Mouse (Mus musculus) intestine, embryonic 16.5 days (tissue): ENCODE results near the gene Tub. TPM values are rescaled to one million over a fixed set of nuclear protein-coding genes. Genes with fewer than 3 reads are reported as not detected.

Experiments
- ATAC-seq: fragments of 200-750 bp; cut with Nextera tagmentation; 2 replicates; pipeline ENCODE4 v1.8.0; 2017; ENCODE audit warnings: moderate TSS enrichment, moderate library complexity
- H3K27ac ChIP-seq: fragments of 300-500 bp; sonication (generic); 2 replicates; pipeline ENCODE4 v1.5.1; 2014; ENCODE audit warnings: mild to moderate bottlenecking, low read length
- H3K27me3 ChIP-seq: fragments of 300-500 bp; sonication (generic); replicated peaks from 2 replicates; pipeline ENCODE4 v1.6.1; 2014; ENCODE audit warnings: low read length, control low read depth, mixed read lengths; ENCODE audit not compliant: control insufficient read depth, insufficient read depth
- H3K36me3 ChIP-seq: fragments of 300-500 bp; sonication (generic); 2 replicates; pipeline ENCODE4 v1.6.1; 2014; ENCODE audit warnings: low read length, control low read depth; ENCODE audit not compliant: control insufficient read depth, insufficient read depth
- H3K4me1 ChIP-seq: fragments of 300-500 bp; sonication (generic); 2 replicates; pipeline ENCODE4 v1.6.1; 2014; ENCODE audit warnings: low read length, control low read depth, mixed read lengths; ENCODE audit not compliant: control insufficient read depth, insufficient read depth
- H3K4me2 ChIP-seq: fragments of 300-500 bp; sonication (generic); 2 replicates; pipeline ENCODE4 v1.6.1; 2014; ENCODE audit warnings: low read depth, low read length, control low read depth
- H3K4me3 ChIP-seq: fragments of 300-500 bp; sonication (generic); 2 replicates; pipeline ENCODE4 v1.5.1; 2014; ENCODE audit warnings: mild to moderate bottlenecking, low read length
- H3K9ac ChIP-seq: fragments of 300-500 bp; sonication (generic); 2 replicates; pipeline ENCODE4 v1.6.1; 2014; ENCODE audit warnings: low read depth, low read length
- H3K9me3 ChIP-seq: fragments of 300-500 bp; sonication (generic); 2 replicates; pipeline ENCODE4 v1.6.1; 2016; ENCODE audit warnings: low read length, control low read depth; ENCODE audit not compliant: control insufficient read depth
- WGBS: fragments of 180-500 bp; shearing (Covaris S2); extraction: QIAGEN DNeasy Blood & Tissue Kit; methylation state at CpG from one replicate; pipeline ENCODE4 v1.1.7; 2014; 5-methylcytosine and 5-hydroxymethylcytosine counted together
- polyA plus RNA-seq: library from polyadenylated mRNA; unstranded; fragments of >200 nt; fragmentation: Nextera tagmentation; extraction: Ambion mirVana; gene quantifications from 2 replicates; pipeline ENCODE4 v1.2.1, GENCODE M21; 2015

The Tub gene
- polyA plus RNA-seq, 1 experiment from 2014 or later, result 1.9 TPM

DNA sequence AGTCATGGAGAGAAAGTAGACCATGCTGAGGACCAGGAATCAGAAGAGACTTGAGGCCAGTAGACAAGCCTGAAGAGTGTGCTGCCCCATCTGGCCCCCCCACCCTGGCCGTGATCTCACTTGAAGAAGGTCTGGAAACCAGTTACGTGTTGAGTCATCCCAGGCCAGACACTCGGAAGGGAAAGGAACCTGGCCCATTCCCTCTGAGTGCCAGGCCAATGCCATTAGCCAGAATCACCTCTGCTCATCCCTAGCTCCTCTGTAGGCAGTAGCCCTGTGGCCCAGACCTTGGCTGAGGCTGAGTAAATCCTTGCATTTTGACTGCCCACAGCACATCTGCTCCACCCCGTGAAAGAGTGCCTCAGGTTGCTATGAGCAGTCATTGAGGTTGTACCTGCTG is 51.8 kb downstream of the Tub start:
- Histone ChIP-seq H3K9ac (no peak overlapping the region), H3K4me3 (no peak overlapping the region), H3K9me3 (no peaks in the 10 kb centered on the region), H3K4me1 (no peaks in the 10 kb centered on the region), H3K27me3 (no peaks in the 10 kb centered on the region), H3K27ac (no peak overlapping the region), H3K4me2 (no peak overlapping the region), H3K36me3 (no peaks in the 10 kb centered on the region)
- no peak for ATAC-seq
- WGBS, result 84% methylated on average over 4 of the region's 4 CpGs

- Histone ChIP-seq H3K27me3 (no peaks in the 10 kb centered on the region), H3K27ac (no peak overlapping the region), H3K4me1 (no peaks in the 10 kb centered on the region), H3K36me3 (no peaks in the 10 kb centered on the region), H3K9ac (no peak overlapping the region), H3K9me3 (no peaks in the 10 kb centered on the region), H3K4me2 (no peak overlapping the region), H3K4me3 (no peak overlapping the region)
- 24% methylated on average over 3 of the region's 3 CpGs for WGBS
- no peak for ATAC-seq
Observed at GRCm38 (mm10) chr7:109003653-109004052, 53.5 kb downstream of the Tub start.

- H3K36me3 ChIP-seq, result no peaks in the 10 kb centered on the region
- no peak overlapping the region for H3K4me2 ChIP-seq
- H3K9me3 ChIP-seq, result no peaks in the 10 kb centered on the region
- no peak overlapping the region for H3K27ac ChIP-seq
- no peak overlapping the region for H3K4me3 ChIP-seq
- peaks cover 29% of the 10 kb centered on the region for H3K27me3 ChIP-seq
- no peaks in the 10 kb centered on the region for H3K4me1 ChIP-seq
- ATAC-seq, result peak; percentile 83
- 58% methylated on average over 1 of the region's 1 CpGs for WGBS
- no peak overlapping the region for H3K9ac ChIP-seq
Observed at GRCm38 (mm10) chr7:109009260-109009659, 59.1 kb downstream of the Tub start.

- ATAC-seq, result peak; percentile 66
- Histone ChIP-seq H3K4me1 (no peaks in the 10 kb centered on the region), H3K27ac (no peak overlapping the region), H3K27me3 (peaks cover 29% of the 10 kb centered on the region), H3K4me3 (peak overlapping the region; percentile 64), H3K36me3 (no peaks in the 10 kb centered on the region), H3K9me3 (no peaks in the 10 kb centered on the region), H3K4me2 (peak overlapping the region; percentile 97), H3K9ac (peak overlapping the region; percentile 66)
- 3% methylated on average over 70 of the region's 82 CpGs for WGBS
Observed at GRCm38 (mm10) chr7:109010720-109011595, 60.8 kb downstream of the Tub start.

GRCm38 (mm10) chr7:109011596-109012180 is 61.5 kb downstream of the Tub start:
- no peaks in the 10 kb centered on the region for H3K4me1 ChIP-seq
- no peak for ATAC-seq
- H3K27ac ChIP-seq, result no peak overlapping the region
- peak overlapping the region; percentile 97; the same call in 1 of the 2 replicates for H3K4me2 ChIP-seq
- no peak overlapping the region for H3K9ac ChIP-seq
- H3K4me3 ChIP-seq, result peak overlapping the region; percentile 64
- H3K9me3 ChIP-seq, result no peaks in the 10 kb centered on the region
- 55% methylated on average over 8 of the region's 8 CpGs for WGBS
- H3K27me3 ChIP-seq, result peaks cover 29% of the 10 kb centered on the region
- no peaks in the 10 kb centered on the region for H3K36me3 ChIP-seq

GRCm38 (mm10) chr7:109012575-109012974 is 62.4 kb downstream of the Tub start:
- no peaks in the 10 kb centered on the region for H3K9me3 ChIP-seq
- H3K36me3 ChIP-seq, result no peaks in the 10 kb centered on the region
- peaks cover 29% of the 10 kb centered on the region for H3K27me3 ChIP-seq
- H3K4me1 ChIP-seq, result no peaks in the 10 kb centered on the region
- 92% methylated on average over 1 of the region's 1 CpGs for WGBS
- H3K27ac ChIP-seq, result no peak overlapping the region
- H3K9ac ChIP-seq, result no peak overlapping the region
- H3K4me3 ChIP-seq, result no peak overlapping the region
- ATAC-seq, result no peak
- no peak overlapping the region for H3K4me2 ChIP-seq

- Histone ChIP-seq H3K4me1 (no peaks in the 10 kb centered on the region), H3K36me3 (no peaks in the 10 kb centered on the region), H3K9me3 (no peaks in the 10 kb centered on the region), H3K9ac (no peak overlapping the region), H3K27ac (no peak overlapping the region), H3K4me3 (no peak overlapping the region), H3K4me2 (no peak overlapping the region), H3K27me3 (peaks cover 29% of the 10 kb centered on the region)
- WGBS, result 55% methylated on average over 4 of the region's 4 CpGs
- no peak for ATAC-seq
Observed at GRCm38 (mm10) chr7:109012998-109013625, 63.0 kb downstream of the Tub start.

DNA sequence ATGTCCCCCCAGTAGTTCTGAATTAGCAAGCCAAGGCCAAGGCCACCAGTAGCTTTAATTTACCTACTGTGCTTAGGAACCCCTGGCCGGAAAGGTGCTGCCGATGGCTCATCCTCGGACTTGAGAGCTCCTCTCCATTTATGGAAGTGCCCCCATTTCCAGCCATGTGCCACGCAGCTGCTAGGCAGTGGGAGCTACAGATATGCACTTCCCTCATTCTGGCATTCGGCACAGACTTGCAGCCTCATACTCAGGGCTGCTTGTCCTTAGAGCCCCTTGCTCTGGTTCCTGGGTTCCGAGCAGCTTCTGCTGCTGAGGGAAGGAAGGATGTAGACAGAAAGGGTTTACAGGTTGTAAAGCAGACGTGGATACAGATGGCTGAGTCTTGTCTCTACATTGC is 64.7 kb downstream of the Tub start:
- H3K4me2 ChIP-seq, result no peak overlapping the region
- 70% methylated on average over 7 of the region's 7 CpGs for WGBS
- ATAC-seq, result no peak
- H3K4me3 ChIP-seq, result no peak overlapping the region
- H3K9ac ChIP-seq, result no peak overlapping the region
- no peaks in the 10 kb centered on the region for H3K9me3 ChIP-seq
- no peak overlapping the region for H3K27ac ChIP-seq
- peaks cover 27% of the 10 kb centered on the region for H3K27me3 ChIP-seq
- no peaks in the 10 kb centered on the region for H3K36me3 ChIP-seq
- H3K4me1 ChIP-seq, result no peaks in the 10 kb centered on the region

- no peaks in the 10 kb centered on the region for H3K36me3 ChIP-seq
- H3K27me3 ChIP-seq, result peaks cover 14% of the 10 kb centered on the region
- no peaks in the 10 kb centered on the region for H3K9me3 ChIP-seq
- no peak; the same call in 1 of the 2 replicates for ATAC-seq
- no peak overlapping the region for H3K4me2 ChIP-seq
- no peak overlapping the region for H3K9ac ChIP-seq
- no peaks in the 10 kb centered on the region for H3K4me1 ChIP-seq
- no peak overlapping the region for H3K27ac ChIP-seq
- 42% methylated on average over 5 of the region's 5 CpGs for WGBS
- H3K4me3 ChIP-seq, result no peak overlapping the region
Observed at GRCm38 (mm10) chr7:109016378-109016923, 66.3 kb downstream of the Tub start.
